Mouse (Mus musculus) liver, embryonic 14.5 days (tissue): ENCODE data around the gene Sorcs2.

Experiments
- CTCF ChIP-seq: IDR thresholded peaks from 2 replicates; pipeline ENCODE4 v1.5.1; 2016; ENCODE audit warnings: antibody characterized with exemption, low read depth, control low read depth
- EP300 ChIP-seq: IDR thresholded peaks from 2 replicates; pipeline ENCODE4 v1.6.1; 2016; ENCODE audit warnings: antibody characterized with exemption, low read depth

- no peak for TF ChIP-seq CTCF
- no peak for TF ChIP-seq EP300
Observed at GRCm38 (mm10) chr5:36176409-36176808, 221.5 kb downstream of the Sorcs2 start.
